ENCODE assay signal across 19 mouse cellular contexts in the genomic region with DNA sequence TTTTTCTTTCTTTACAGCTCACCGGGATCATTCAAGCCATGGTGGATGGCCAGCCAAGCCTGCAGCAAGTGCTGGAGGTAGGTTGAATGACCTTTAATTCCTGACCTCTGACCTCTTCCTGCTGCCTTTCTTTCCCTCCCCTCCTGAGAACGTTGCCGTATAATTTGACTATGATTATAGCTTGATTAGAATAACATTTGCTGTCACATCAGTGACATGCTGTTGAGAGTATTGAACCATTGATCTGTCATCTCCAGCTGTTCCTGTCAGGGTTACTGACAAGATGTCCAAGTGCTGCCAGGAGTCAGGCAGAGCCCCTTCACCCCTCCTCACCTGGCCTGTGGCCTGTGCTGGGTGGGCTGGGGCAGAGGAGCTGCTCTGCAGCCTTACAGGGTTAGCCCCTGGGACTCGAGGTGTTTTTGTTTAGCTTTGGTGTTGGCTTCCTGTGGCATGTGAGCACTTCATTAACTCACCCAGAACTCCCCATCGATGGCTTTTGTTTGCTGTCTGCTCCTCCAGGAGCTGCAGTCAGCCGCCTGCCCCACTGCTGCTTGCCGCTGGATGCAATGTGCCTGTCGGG. TPM values are rescaled to one million over a fixed set of nuclear protein-coding genes. Genes with fewer than 3 reads are reported as not detected.
A peak's percentile ranks its signal among the peaks of the same experiment; 100 is the strongest.
DNase-seq lines count a peak whose midpoint lies in the region; ATAC-seq lines count a peak whose summit lies in the region.
"Had no signal": no experiment of that assay in that cellular context is flagged by ENCODE, and none has a peak within 500 bp of the region (broad histone marks: within the 10 kb centered on the region; RNA-seq: fewer than 3 reads in every experiment).

No protein-coding gene starts in this region.

- no peak overlapping the region for H3K4me3 ChIP-seq in hindbrain, embryonic 13.5 days
- H3K4me3 ChIP-seq in midbrain, embryonic 12.5 days: no peak overlapping the region
- H3K4me3 ChIP-seq: erythroblast, embryonic 14.5 days; intestine, embryonic 15.5 days; liver, embryonic 13.5 days; myocyte had no signal

- H3K27me3 ChIP-seq in hindbrain, embryonic 13.5 days: no peaks in the 10 kb centered on the region
- 0 out of 2 replicates have a peak, but pooled peaks cover 4% of the 10 kb centered on the region for H3K27me3 ChIP-seq in midbrain, embryonic 12.5 days
- H3K27me3 ChIP-seq: intestine, embryonic 15.5 days; liver, embryonic 13.5 days had no signal

- H3K9me3 ChIP-seq in hindbrain, embryonic 13.5 days: no peaks in the 10 kb centered on the region
- H3K9me3 ChIP-seq in midbrain, embryonic 12.5 days: no peaks in the 10 kb centered on the region
- H3K9me3 ChIP-seq: G1E; intestine, embryonic 15.5 days; liver, embryonic 13.5 days had no signal

- peaks cover 45% of the 10 kb centered on the region for H3K36me3 ChIP-seq in hindbrain, embryonic 13.5 days
- peaks cover 29% of the 10 kb centered on the region for H3K36me3 ChIP-seq in midbrain, embryonic 12.5 days

- intact Hi-C loops in heart, postnatal 36 days (cut with DNase I): no loop called here

- peaks cover 24% of the 10 kb centered on the region for H3K4me1 ChIP-seq in hindbrain, embryonic 13.5 days (replicated peaks)
- H3K4me1 ChIP-seq in midbrain, embryonic 12.5 days: peaks cover 21% of the 10 kb centered on the region

- 19% methylated on average over 8 of the region's 8 CpGs for whole genome bisulfite sequencing in hindbrain, embryonic 13.5 days
- WGBS in midbrain, embryonic 12.5 days: 20% methylated on average over 8 of the region's 8 CpGs

- ATAC-seq in hindbrain, embryonic 13.5 days (ENCODE audit: low FRiP score): no peak
- ATAC-seq in midbrain, embryonic 12.5 days (ENCODE audit: low FRiP score, low read depth): no peak
- ATAC-seq: intestine, embryonic 15.5 days had no signal

- H3K9ac ChIP-seq in hindbrain, embryonic 13.5 days: no peak overlapping the region
- 0 out of 2 replicates have a peak overlapping the region, but pooled peaks have one; percentile 17 for H3K9ac ChIP-seq in midbrain, embryonic 12.5 days (replicated peaks)
- H3K9ac ChIP-seq: intestine, embryonic 15.5 days; liver, embryonic 13.5 days had no signal

- H3K4me2 ChIP-seq in hindbrain, embryonic 13.5 days: no peak overlapping the region
- H3K4me2 ChIP-seq in midbrain, embryonic 12.5 days (replicated peaks): no peak overlapping the region
- H3K4me2 ChIP-seq: heart, embryonic 11.5 days; intestine, embryonic 15.5 days; liver, embryonic 13.5 days had no signal

- peak overlapping the region; percentile 19 for H3K27ac ChIP-seq in hindbrain, embryonic 13.5 days
- peak overlapping the region; percentile 32; the same call in 1 of the 2 replicates for H3K27ac ChIP-seq in midbrain, embryonic 12.5 days (replicated peaks)
- H3K27ac ChIP-seq: intestine, embryonic 15.5 days; liver, embryonic 13.5 days had no signal

- DNase-seq in embryo, embryonic 10.5 days (ENCODE audit: low spot score): peak; percentile 48
- DNase-seq in embryo, embryonic 9.5 days (ENCODE audit: extremely low spot score): peak; percentile 33
- no peak for DNase-seq in liver
- no peak for DNase-seq in heart, postnatal 36 days
- no peak for DNase-seq in cerebellum, adult 8-10 months
- DNase-seq: cerebellum, adult 9-11 months; heart, postnatal 14 days; kidney, postnatal 4 days; liver, embryonic 13.5 days; right cerebral cortex, adult 18-20 months; spleen, adult 18-20 months; thymus, adult 2 months had no signal

RNA-seq across cellular contexts. Expression of a gene that starts 39.0 kb away (rescaled TPM):
- 205 and 214 TPM in 2 replicates for polyA plus RNA-seq in hindbrain, embryonic 13.5 days (2015; fragmentation: Nextera tagmentation; extraction: Ambion mirVana)
- 148 and 165 TPM in 2 replicates for polyA plus RNA-seq in midbrain, embryonic 12.5 days (2016; fragmentation: Nextera tagmentation; extraction: Ambion mirVana)
- total RNA-seq in heart, postnatal 36 days (2021): 10 to 100 TPM; 89.9 to 91.4 TPM

Comparison
In these comparisons a context has a peak if more than half of its experiments do, and no peak if none do; other contexts are left out.
1. DNase-seq: peak in embryo, embryonic 10.5 days (single experiment) and embryo, embryonic 9.5 days (single experiment); none in liver (single experiment), heart, postnatal 36 days (0 of 2) and cerebellum, adult 8-10 months (single experiment).